Mouse (Mus musculus): ENCODE measurements around the gene Nr2f1.
A peak's percentile ranks its signal among the peaks of the same experiment; 100 is the strongest.

Nr2f1 gene

DNA sequence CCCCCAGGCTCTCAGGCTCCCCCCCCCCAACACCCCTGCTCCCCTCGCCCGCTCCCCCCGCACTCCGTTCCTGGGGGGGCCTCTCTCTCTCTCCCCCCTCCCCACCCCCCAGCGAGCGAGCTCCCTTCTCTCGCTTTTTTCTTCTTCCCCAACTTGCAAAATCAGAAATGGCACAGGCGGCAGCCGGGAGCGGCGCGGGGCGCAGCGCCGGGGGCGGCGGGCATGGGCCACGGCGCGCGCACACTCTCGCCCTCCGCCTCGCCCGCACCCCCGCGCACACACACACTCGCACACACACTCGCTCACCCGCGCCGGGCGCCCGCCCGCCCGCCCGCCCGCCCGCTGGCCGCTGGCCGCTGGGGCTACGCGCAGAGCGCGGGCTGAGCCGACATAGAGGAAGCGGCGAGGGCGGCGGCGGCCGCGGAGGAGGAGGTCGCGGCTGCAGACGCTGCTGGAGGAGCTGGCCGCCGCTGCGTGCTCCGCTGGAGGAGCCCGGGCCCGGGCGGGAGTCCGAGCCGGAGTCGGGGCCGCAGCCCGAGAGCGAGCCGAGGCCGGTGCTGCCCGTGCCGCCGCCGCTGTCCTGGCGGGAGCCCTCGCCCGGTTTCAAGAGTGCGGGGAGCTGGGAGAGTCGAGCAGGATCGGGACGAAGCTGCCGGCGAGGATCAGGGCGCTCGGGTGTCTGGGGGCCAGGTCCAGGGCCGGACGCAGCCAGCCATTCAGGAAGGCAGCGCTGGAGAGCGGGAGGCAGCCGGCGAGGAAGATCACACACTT is 501 bp downstream of the Nr2f1 start:
- DNase-seq = peak; percentile 72 to 78

DNA sequence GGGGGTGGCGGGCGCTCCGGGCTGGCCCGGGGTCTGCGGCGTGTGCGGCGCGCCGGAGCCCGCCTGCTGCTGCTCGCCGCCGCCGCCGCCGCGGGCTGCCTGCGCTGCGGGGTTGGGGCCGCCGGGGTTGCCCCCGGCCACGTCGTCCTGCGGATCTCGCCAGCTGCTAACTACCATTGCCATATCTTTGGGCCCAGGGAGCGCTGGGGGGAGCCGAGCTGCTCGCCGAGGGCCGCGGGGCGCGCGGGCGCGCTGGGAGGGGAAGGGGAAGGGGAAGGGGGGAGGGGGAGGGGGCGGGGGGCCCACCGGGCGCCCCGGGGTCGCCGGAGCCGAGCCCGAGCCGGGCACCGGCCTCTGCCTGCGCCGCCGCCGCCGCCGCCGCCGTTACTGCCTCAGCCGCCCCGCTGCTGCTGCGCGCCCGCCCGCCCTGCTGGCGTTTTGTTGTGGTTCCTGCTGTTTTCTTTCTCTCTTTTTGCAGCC is 1.1 kb downstream of the Nr2f1 start:
- peak; percentile 65 to 69 for DNase-seq

DNA sequence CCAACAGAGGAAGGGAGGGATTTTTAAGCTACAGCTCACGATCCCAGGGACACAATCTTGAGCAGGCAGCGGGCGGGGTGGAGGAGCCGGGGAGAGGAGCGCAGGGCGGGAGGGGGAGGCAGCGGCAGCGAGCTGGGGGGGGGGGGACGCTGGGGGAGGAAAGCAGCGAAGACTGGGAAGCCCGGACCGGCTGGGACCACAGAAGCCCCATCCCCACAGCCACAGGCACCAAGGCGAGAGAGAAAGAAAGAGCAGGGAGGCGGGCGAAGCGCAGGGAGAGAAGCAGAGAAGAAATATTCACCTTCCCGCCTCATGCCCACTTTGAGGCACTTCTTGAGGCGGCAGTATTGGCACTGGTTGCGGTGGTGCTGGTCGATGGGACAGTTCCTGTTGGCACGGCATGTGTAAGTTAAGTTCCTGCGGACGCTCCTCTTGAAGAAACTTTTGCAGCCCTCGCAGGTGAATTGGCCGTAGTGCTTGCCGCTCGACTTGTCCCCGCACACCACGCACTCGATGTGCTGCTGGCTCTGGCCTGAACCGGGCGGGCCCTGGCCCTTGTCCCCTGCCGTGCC is 1.7 kb downstream of the Nr2f1 start:
- peak; percentile 59 to 71 for DNase-seq

DNA sequence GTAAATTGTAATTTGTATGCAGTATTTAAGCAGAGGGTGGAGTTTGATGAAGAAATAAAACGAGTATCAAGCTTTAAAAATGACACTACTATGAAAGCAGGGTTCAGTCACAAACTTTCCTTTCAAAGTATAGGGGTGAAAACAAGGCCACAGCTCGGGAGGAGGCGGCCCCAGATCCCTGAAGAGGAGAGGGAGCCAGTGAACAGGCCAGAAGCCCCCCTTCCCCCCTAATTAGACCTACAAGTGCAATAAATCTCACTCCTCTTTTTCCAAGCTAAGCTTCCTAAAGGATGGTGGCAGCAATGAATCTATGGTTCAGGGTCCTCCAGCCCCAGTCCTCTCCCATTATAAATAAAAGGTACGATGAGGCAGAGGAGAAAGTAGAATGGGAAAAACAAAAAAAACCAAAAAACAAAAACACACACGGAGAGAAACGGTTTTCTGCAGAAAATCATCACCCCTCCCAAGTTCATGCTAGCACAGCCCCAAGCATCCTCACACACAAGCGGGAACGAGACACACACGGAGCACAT is 2.2 kb downstream of the Nr2f1 start:
- DNase-seq = no peak

DNA sequence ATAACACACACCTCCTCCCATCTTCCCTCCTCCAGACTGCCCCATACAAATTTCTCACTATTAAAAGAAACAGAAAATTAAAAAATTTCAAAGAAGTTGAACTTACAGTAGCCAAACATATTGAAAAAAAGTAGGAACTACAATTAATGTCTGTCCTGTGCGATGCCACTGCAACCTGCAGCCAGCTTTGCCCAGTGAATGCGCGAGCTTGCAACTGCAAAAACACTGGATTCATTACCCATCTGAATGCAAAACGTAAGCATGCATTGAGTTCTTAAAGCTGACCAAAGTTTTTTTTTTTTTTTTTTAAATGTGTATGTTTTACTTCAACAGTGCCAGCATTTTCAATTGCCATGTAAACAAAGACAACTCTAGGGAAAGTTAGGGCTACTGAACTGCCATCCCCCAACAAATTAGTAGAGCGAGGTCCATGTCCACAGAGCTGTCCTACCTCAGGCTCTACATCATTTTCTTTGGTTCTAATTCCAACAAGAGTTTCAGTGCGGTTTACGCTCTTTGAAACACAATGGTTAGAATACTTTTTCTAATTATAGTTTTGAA is 3.2 kb downstream of the Nr2f1 start:
- DNase-seq = peak in 1 of 2 experiments; percentile 34

DNA sequence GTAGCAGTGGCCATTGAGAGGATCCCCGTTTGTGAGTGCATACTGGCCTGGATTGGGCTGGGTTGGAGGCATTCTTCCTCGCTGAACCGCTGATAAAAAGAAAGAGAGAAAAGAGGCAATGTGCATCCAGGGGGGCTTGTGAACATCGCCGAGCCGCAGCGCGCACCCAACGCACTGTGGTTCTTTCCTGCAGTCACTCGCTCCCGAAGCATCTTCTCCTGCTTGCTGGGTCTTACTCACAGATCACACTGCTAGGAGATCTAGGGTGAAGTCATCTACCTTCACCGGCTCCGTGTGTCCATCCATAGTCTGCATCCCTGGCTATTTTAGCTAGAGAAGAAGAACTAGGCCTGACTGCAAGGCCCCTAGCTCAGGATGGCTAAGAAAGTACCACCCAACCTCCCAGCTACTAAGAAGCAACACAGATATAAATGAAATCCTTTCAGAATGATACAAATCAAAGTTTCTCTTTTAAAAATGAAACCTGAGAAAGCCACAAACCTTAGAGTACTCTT is 3.9 kb downstream of the Nr2f1 start:
- DNase-seq = no peak

DNA sequence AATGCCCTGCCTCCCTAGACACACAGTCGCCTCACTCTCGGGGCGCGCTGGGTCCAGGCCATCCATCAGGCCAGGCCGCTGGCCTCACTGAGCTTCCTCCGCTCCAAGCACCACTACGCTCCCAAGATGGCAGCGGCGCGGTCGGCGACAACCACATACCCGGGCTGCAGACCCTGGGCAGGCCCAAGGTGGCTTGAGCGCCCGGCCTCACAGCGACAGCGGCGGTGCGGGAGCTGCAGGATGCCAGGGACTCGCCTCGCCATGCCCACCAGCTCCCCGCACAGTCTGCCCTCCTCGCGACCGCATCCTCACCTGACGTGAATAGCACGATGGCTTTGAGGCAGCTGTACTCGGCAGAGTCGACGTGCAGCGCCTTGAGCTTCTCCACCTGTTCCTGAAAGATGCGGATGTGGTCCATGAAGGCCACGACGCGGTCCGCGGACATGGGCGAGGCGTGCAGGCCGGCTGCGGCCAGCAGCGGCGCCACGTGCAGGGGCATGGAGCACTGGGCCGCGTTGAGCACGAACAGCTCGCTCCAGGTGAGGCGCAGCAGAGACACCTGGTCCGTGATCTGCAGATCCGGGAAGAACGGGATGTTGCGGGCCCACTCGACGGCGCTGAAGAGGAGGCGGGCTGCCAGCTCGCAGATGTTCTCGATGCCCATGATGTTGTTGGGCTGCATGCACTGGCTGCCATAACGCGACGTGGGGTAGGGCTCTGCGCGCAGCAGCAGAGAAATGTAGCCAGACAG is 4.5 kb downstream of the Nr2f1 start:
- DNase-seq = peak; percentile 75

DNA sequence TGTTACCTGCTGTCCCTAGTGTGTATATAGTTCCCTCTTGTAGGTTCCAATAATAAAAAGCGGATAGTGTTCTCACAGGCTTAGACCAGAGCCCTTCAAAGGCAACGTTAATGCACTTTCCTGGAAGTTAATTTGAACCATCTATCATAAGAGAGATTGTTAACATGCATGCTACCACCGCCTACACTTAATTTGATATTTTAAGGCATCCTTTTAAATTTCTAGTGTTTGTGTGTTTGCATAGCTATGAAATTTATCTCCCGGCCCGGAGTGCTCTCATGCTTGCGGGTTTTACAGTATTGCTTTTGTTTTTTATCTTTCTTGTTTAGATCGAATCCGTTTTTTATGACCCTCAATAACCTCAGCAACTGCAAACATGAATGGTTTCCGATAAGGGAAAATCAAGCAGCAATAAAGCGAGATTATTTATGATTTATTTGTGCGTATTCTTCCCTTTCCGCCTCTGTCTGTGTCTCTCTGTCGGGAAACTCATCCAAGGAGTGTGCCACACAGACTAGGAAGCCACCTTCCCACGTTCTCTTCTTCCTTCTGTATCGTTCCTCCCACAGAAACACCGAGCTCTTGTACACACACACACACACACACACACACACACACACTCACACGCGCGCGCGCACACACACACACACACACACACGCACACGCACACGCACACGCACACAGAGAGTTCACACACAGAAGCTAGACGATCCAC is 5.3 kb downstream of the Nr2f1 start:
- DNase-seq = no peak

DNA sequence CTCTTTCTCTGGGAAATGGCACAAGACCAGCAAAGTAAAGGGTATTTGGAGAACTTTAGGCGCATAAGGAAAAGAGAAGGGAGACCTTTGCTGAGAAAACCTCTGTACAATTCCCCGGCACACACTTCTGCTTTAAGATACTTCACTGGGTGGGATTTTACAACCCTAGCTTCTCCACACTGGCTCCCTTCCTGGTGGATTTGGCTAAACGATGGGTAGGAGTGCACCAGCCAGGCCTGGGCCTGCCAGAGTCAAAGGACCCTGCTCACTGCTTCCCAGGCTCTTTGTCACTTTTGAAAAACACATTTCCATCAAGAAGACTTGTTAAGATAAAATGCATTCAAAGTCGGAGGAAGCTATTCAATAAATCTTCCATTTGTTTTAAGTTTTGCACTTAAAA is 6.3 kb downstream of the Nr2f1 start:
- DNase-seq = peak in 1 of 2 experiments; percentile 45

DNA sequence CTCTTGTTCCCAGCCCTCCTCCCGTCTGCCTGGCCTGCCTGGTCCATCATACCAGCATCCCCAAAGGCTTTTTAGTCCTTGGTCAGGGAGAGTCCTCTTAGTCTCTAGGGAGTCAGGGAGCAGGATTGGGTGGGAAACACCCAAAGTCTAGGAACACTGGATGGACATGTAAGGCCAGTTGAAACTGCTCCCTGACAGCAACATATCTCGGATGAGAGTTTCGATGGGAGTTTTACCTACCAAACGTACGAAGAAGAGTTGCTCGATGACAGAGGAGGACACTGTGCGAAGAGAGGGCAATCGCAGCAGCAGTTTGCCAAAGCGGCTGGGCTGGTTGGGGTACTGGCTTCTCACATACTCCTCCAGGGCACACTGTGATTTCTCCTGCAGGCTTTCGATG is 10.0 kb downstream of the Nr2f1 start:
- peak; percentile 36 to 41 for DNase-seq

DNA sequence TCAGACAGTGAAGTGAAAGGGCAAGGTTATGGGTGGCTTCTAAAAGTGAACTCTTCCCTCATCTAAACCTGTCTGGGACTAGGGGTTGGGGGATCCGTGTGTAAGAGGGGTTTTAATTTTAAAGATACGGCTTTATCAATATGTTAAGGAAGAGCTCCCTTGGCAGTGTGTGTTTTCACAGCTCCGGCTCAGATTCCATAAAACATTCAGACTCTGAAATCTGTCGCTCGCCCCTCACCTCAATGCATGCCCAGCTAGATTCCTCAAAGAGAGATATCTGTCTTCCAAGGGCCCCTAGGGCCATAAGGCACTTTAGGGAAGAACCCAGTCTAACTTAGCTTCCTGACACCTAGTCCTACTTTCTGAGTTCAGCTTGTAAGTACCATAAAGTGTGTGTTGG is 11.7 kb downstream of the Nr2f1 start:
- DNase-seq = no peak

DNA sequence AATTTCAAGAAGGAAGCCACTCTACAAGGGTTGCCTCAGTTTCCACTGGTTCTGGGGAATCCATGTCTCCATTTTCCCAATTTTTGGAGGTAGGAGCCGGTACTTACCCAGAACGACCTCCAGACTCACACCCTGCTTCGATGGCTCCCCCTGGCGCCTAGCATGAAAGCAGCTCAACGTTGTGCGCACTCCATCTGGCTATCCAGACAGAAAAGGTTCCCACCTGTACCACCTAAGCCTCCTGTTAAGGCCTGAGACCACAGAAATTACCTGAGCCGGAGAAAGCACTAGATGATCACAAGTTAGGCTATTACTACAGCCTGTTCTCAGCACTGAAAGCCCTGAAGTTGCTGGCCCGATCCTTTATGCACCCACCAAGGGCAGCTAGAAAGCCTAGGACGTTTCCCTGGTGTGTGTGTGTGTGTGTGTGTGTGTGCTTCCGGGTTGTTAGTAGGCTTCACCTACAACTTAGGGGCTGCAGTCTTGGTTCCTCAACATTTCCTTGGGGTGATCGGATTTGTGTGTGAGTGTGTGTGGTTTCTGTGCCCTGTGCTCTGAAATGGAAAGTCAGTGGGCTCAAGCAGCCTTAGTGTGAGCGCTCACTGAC is 13.1 kb downstream of the Nr2f1 start:
- DNase-seq = peak; percentile 54 to 63

DNA sequence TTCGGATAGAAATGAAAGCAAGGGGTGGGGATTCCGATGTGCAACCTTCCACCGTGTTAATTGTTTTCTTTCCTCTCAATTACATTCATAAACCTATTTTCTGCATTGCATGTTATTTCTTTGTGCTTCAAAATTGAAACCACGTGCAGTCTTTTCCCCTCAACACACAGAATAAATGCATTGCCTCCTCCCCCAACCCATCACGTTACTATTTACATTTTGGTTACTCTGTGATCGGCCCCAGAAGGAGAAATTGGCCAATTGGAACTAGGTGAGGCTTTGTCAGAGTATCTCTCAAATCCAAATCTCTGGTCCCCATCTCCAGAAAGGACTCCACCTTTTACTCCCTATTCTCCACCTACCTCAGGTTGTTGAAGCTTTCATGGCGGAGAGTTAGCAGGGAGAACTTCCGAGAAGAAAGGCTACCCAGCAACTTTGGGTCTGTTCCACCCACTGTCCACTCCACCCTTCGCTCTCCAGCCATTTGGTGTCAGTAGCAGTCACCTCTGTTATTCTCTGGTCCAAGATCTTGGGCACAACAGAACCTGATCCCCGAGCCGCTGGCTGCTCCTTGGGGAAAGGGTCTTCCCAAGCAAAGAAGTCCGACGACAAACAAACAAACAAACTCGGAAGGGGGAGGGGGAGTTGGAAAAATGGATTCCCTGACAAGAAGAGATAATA is 14.6 kb downstream of the Nr2f1 start:
- no peak for DNase-seq

DNA sequence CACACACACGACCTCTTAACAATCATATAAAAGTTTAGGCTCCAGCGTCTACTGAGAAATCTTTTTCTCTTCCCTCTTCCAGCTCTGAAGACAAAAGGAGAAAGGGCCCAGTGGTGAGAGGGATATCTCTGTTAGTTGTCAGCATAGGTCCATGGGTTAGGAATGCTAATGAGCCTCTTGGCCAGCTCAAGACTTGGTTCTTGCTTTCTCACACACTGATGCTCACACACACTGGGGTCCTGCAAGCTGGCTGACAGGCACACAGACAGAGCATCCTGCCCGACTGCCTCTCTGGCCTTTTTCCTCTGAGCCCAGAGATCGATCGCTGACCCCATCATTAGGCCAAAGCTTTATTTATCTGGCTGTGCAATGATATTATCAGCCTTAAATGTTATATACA is 15.6 kb downstream of the Nr2f1 start:
- DNase-seq = no peak

DNA sequence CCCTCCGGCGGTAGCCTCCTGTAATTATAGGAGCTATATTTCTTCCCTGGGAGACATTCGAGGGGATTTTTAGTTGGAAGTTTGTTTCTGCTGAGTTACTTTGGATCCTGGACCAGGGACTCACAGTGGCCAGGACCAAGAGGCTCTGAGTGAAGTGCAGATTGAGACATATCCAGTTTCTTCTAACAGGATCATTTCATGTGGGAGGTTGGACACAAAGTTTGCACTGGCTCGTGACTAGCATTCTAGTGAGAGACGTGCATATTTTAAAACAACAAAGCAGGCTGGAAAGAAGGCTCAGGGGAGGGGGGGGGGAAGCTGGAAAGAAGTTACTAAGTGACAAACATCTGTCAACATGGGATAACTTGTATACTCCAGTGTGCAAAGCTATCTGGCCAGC is 16.6 kb downstream of the Nr2f1 start:
- no peak for DNase-seq

DNA sequence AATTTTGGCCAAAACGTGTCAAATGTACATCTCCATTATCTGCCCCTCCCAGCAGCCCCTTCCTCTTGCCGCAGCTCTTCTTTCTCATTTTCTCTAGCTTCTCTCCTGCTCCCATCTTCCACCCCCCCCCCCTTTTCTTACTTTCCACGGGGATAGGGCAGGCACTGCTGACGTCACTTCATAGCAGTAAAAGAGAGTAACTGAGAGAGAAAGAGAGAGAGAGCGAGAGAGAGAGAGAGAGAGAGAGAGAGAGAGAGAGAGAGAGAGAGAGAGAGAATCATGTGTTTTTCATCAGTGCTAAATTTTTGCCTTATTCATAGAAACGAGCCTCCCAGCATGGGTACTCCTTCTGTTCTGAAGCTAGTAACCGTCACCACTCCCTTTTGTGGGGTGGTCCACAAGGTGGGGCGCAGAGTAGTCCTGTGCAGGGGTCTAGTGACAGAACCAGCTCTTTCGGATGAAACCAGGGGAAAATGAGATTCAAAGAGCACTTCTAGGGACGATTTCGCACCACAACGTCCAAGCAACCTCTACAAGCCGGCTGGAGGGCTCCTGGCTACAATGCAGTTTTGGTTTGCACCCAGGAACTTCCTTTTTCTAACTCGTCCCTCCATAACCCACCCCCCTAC is 17.5 kb downstream of the Nr2f1 start:
- peak in 1 of 2 experiments; percentile 30 for DNase-seq

DNA sequence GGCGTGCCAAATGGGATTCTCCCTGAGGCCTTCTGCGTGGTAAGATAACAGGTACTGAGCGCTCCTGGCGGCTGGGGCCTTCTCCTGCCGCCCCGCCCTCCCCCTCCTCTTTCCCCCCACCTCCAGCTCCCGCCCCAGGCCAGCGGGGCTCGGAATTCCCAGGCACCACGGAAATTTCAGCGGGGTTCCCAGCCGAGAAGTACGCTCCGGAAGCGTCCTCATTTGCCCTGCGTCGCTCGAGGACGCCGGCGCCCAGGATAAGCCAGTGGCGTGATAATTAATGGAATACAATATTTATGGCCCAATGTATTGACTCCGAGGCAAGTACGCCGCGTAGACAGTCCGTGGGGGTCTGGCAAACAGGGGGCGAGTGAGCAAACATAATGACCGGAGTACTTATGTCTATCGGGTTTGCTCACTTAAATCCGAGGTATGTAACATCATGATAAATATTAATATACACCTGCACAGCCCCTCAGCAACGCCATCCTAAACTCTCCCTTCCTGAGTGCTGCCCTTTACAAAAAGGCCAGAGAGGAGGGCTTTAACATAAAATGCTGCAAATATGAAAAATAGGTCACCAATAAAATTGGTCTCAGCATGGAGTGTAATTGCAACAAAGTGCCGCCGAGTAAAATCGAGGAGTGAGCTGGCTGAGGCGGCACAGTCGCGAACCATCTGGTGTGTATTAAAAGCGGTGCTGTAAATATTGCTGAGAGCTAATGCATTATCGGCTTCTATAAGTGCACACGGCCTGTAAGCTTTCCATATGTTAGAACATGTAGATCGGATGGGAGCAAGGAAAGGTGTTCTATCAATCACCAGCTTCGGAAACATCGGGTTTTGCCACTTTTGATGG is 18.3 kb downstream of the Nr2f1 start:
- DNase-seq = peak; percentile 65

DNA sequence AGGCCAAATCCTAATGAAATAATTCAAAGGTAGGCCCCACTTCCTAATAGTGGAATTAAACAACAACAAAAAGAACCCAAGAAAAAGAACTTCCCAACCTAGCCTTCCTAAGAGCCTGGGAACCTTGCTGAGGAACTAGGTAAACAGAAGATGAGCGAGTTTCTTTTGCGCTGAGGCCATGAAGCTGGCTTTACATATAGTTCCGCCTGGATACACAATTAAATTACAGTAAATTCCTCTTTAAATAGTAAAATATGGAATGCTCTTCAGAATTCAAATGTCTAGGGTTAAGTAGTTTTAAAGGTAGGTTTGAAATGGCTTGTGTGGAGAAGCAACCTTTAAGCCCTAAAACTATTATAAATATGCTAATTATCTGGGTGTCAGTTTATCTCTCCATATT is 19.3 kb downstream of the Nr2f1 start:
- no peak for DNase-seq

DNA sequence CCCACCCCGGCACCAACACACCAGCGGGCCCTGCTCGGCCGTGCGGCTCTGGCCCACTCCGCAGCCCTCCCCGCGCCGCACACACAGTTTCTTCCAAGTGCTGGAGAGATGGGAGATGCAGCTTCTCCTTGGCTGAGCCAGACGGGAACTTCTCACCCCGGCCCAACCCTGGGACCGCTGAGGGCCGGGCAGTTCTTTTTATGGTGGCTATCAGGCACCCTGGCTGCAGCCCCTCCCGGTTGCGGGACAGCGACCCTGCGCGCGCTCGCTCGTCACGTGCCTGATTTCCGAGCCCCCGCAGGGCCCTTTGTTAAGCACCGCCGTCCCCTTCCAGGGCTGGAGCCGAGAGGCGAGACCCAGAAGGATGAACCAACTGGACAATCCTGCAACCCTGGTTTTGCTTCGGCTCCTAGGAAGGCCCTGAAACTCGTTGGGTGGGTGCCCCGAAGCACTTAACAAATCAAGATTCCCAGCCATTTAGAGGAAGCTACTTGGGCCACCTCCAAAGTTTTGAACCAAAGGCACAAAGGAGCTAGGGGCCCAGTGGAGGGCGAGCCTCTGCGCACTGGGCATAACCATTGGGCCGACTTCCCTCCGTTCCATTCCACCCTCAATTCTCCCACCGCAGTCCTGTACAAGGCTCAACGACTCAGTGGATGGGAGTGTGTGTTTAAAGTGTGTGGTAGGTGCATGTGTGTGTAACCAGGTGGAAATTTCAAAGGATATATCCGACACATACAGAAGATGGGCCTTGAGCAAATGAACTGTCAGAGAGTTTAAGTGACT is 20.1 kb downstream of the Nr2f1 start:
- DNase-seq = peak; percentile 68 to 70

All from cerebellum, postnatal 14 days (tissue).